Mouse (Mus musculus): ENCODE measurements around the gene Ltv1. TPM values are rescaled to one million over a fixed set of nuclear protein-coding genes. Genes with fewer than 3 reads are reported as not detected.
"Not testable (repeated sequence)": the region's sequence is repeated elsewhere in the genome, so short reads cannot be mapped to it uniquely, and the experiment has no call there.

Ltv1 gene
- total RNA-seq, 2 experiments from 2014 or later: 25.1 to 26.9 TPM

GRCm38 (mm10) chr10:13196872-13197507 is 4.0 kb upstream of the Ltv1 start:
- DNase-seq: no peak

- DNase-seq: not testable (repeated sequence)
Observed at GRCm38 (mm10) chr10:13193496-13193895, 528 bp upstream of the Ltv1 start.

GRCm38 (mm10) chr10:13189881-13190280 is 3.1 kb downstream of the Ltv1 start:
- DNase-seq: no peak

GRCm38 (mm10) chr10:13186754-13187153 is 6.2 kb downstream of the Ltv1 start:
- DNase-seq: no peak

GRCm38 (mm10) chr10:13184170-13184766 is 8.7 kb downstream of the Ltv1 start:
- DNase-seq: no peak

- no peak for DNase-seq
Observed at GRCm38 (mm10) chr10:13180211-13180610, 12.8 kb downstream of the Ltv1 start.

- DNase-seq: no peak
Observed at GRCm38 (mm10) chr10:13177973-13178624, 14.9 kb downstream of the Ltv1 start, which contains the start of gene Zc2hc1b. Gene Zc2hc1b (minus strand): TSS chr10:13178023.

GRCm38 (mm10) chr10:13175866-13176265 is 17.1 kb downstream of the Ltv1 start:
- no peak for DNase-seq

GRCm38 (mm10) chr10:13172798-13173221 is 20.2 kb downstream of the Ltv1 start:
- DNase-seq: no peak

- DNase-seq: no peak
Observed at GRCm38 (mm10) chr10:13171461-13171860, 21.5 kb downstream of the Ltv1 start.

- DNase-seq: no peak
Observed at GRCm38 (mm10) chr10:13170739-13171448, 22.1 kb downstream of the Ltv1 start.

GRCm38 (mm10) chr10:13168461-13168860 is 24.5 kb downstream of the Ltv1 start:
- no peak for DNase-seq

GRCm38 (mm10) chr10:13162031-13162430 is 30.9 kb downstream of the Ltv1 start:
- DNase-seq: no peak

- DNase-seq: no peak
Observed at GRCm38 (mm10) chr10:13160913-13161312, 32.1 kb downstream of the Ltv1 start.

- DNase-seq: no peak
Observed at GRCm38 (mm10) chr10:13155377-13155776, 37.6 kb downstream of the Ltv1 start.

- DNase-seq: no peak
Observed at GRCm38 (mm10) chr10:13152811-13153364, 40.1 kb downstream of the Ltv1 start.

- DNase-seq: peak; percentile 31
Observed at GRCm38 (mm10) chr10:13151353-13151752, 41.6 kb downstream of the Ltv1 start.

- no peak for DNase-seq
Observed at GRCm38 (mm10) chr10:13150435-13150834, 42.5 kb downstream of the Ltv1 start.

- DNase-seq: no peak
Observed at GRCm38 (mm10) chr10:13140434-13140833, 52.5 kb downstream of the Ltv1 start.

- DNase-seq: no peak
Observed at GRCm38 (mm10) chr10:13137906-13138305, 55.1 kb downstream of the Ltv1 start.

- no peak for DNase-seq
Observed at GRCm38 (mm10) chr10:13135751-13136150, 57.2 kb downstream of the Ltv1 start.

- DNase-seq: no peak
Observed at GRCm38 (mm10) chr10:13135276-13135675, 57.7 kb downstream of the Ltv1 start.
